In genomic region chr4:133815635-133816503, GRCm38 (mm10) we compare ENCODE assay signal across 9 mouse cellular contexts. TPM values are rescaled to one million over a fixed set of nuclear protein-coding genes. Genes with fewer than 3 reads are reported as not detected.
DNase-seq lines count a peak whose midpoint lies in the region; ATAC-seq and TF ChIP-seq lines count a peak whose summit lies in the region.
"Had no signal": no experiment of that assay in that cellular context is flagged by ENCODE, and none has a peak within 500 bp of the region (broad histone marks: within the 10 kb centered on the region; RNA-seq: fewer than 3 reads in every experiment).

No protein-coding gene starts in this region.

- TF ChIP-seq CTCF in lung, adult 2 months (IDR thresholded peaks at IDR 0.05; ENCODE audit: insufficient read depth, low read length) = no peak

- H3K4me2 ChIP-seq in intestine, embryonic 14.5 days (ENCODE audit: low read length) = peak overlapping the region; percentile 59
- peak overlapping the region; percentile 38 for H3K4me2 ChIP-seq in lung, embryonic 16.5 days (ENCODE audit: low read depth, low read length)

- H3K36me3 ChIP-seq in intestine, embryonic 14.5 days (ENCODE audit: control insufficient read depth, insufficient read depth, low read length) = no peaks in the 10 kb centered on the region
- no peaks in the 10 kb centered on the region for H3K36me3 ChIP-seq in lung, embryonic 16.5 days (ENCODE audit: control insufficient read depth, insufficient read depth, low read length)

- DNase-seq in lung, adult 2 months = peak; percentile 41
- DNase-seq in lung, postnatal 36 days = no peak
- DNase-seq in fat pad, adult 2 months (ENCODE audit: extremely low read depth, low read depth, low spot score) = peak; percentile 61
- DNase-seq in intestine, embryonic 14.5 days (ENCODE audit: low spot score) = peak; percentile 70
- DNase-seq in right cerebral cortex, adult 2 months (ENCODE audit: low spot score in 2 of 2) = no peak
- no peak for DNase-seq in gastrocnemius, postnatal 14 days
- no peak for DNase-seq in urinary bladder, postnatal 4 days (ENCODE audit: low spot score in 2 of 2)

- TF ChIP-seq POLR2A in lung, adult 2 months (IDR thresholded peaks at IDR 0.05; ENCODE audit: borderline replicate concordance, extremely low read depth, low read depth, low read length) = no peak

- H3K4me3 ChIP-seq in lung, adult 2 months (replicated peaks; ENCODE audit: extremely low read depth, low read depth, low read length) = peak overlapping the region; percentile 62
- peak overlapping the region; percentile 20; the same call in 1 of the 2 replicates for H3K4me3 ChIP-seq in intestine, embryonic 14.5 days (ENCODE audit: low read depth, low read length)
- peak overlapping the region; percentile 24 for H3K4me3 ChIP-seq in lung, embryonic 16.5 days (ENCODE audit: low read length)

- H3K4me1 ChIP-seq in lung, adult 2 months (ENCODE audit: control insufficient read depth, insufficient read depth, low read length) = peaks cover 11% of the 10 kb centered on the region
- peaks cover 22% of the 10 kb centered on the region for H3K4me1 ChIP-seq in intestine, embryonic 14.5 days (replicated peaks; ENCODE audit: control insufficient read depth, insufficient read depth, low read length)
- H3K4me1 ChIP-seq in lung, embryonic 16.5 days (replicated peaks; ENCODE audit: control insufficient read depth, insufficient read depth, low read length) = peaks cover 21% of the 10 kb centered on the region

- no peaks in the 10 kb centered on the region for H3K9me3 ChIP-seq in intestine, embryonic 14.5 days (ENCODE audit: control insufficient read depth, low read length)
- H3K9me3 ChIP-seq in lung, embryonic 16.5 days (ENCODE audit: control insufficient read depth, low read length) = no peaks in the 10 kb centered on the region

- 17% methylated on average over 16 of the region's 16 CpGs for WGBS in lung, adult 2 months
- WGBS in intestine, embryonic 14.5 days = 13% methylated on average over 16 of the region's 16 CpGs
- 10% methylated on average over 16 of the region's 16 CpGs for WGBS in lung, embryonic 16.5 days

- intact Hi-C loops in gastrocnemius, postnatal 14 days (cut with DNase I; ENCODE audit: low total_unique reads) = no loop called here

- no peak for ATAC-seq in intestine, embryonic 14.5 days (replicated peaks; ENCODE audit: low FRiP score, low TSS enrichment, low read depth)
- ATAC-seq in lung, embryonic 16.5 days (ENCODE audit: low read depth) = no peak
- ATAC-seq: Patski had no signal

- peak overlapping the region; percentile 35 for H3K9ac ChIP-seq in intestine, embryonic 14.5 days (ENCODE audit: low read length)
- peak overlapping the region; percentile 25 for H3K9ac ChIP-seq in lung, embryonic 16.5 days (ENCODE audit: low read length)

- H3K27ac ChIP-seq in intestine, embryonic 14.5 days (ENCODE audit: low read depth) = peak overlapping the region; percentile 100
- peak overlapping the region; percentile 100 for H3K27ac ChIP-seq in lung, embryonic 16.5 days (ENCODE audit: low read length)

- H3K27me3 ChIP-seq in intestine, embryonic 14.5 days (replicated peaks; ENCODE audit: control insufficient read depth, insufficient read depth, low read length) = no peaks in the 10 kb centered on the region
- no peaks in the 10 kb centered on the region for H3K27me3 ChIP-seq in lung, embryonic 16.5 days (ENCODE audit: control insufficient read depth, insufficient read depth, low read depth, low read length)
- H3K27me3 ChIP-seq: Patski had no signal

RNA-seq across cellular contexts. Expression of gene Arid1a, which starts 59.3 kb away (rescaled TPM):
- polyA plus RNA-seq in lung, adult 2 months (2012; rRNA removed) = 68.3 and 77.3 TPM in 2 replicates
- polyA plus RNA-seq in intestine, embryonic 14.5 days (2014; fragmentation: Nextera tagmentation; extraction: Ambion mirVana) = 40.3 and 40.5 TPM in 2 replicates
- 28.4 and 28.9 TPM in 2 replicates for polyA plus RNA-seq in lung, embryonic 16.5 days (2015; fragmentation: Nextera tagmentation; extraction: Ambion mirVana)
- total RNA-seq in gastrocnemius, postnatal 14 days (2021) = 10 to 100 TPM; 22.3 to 27.3 TPM

Comparison
In these comparisons a context has a peak if more than half of its experiments do, and no peak if none do; other contexts are left out.
1. DNase-seq: peak in lung, adult 2 months (single experiment), fat pad, adult 2 months (single experiment) and intestine, embryonic 14.5 days (single experiment); none in lung, postnatal 36 days (single experiment), right cerebral cortex, adult 2 months (0 of 2), gastrocnemius, postnatal 14 days (single experiment) and urinary bladder, postnatal 4 days (0 of 2).
2. Peak in every context shown above with its lines, with median percentiles within 50 percentile points of each other: H3K4me3 ChIP-seq.